Mouse (Mus musculus): ENCODE measurements around the gene Efna2.

DNA sequence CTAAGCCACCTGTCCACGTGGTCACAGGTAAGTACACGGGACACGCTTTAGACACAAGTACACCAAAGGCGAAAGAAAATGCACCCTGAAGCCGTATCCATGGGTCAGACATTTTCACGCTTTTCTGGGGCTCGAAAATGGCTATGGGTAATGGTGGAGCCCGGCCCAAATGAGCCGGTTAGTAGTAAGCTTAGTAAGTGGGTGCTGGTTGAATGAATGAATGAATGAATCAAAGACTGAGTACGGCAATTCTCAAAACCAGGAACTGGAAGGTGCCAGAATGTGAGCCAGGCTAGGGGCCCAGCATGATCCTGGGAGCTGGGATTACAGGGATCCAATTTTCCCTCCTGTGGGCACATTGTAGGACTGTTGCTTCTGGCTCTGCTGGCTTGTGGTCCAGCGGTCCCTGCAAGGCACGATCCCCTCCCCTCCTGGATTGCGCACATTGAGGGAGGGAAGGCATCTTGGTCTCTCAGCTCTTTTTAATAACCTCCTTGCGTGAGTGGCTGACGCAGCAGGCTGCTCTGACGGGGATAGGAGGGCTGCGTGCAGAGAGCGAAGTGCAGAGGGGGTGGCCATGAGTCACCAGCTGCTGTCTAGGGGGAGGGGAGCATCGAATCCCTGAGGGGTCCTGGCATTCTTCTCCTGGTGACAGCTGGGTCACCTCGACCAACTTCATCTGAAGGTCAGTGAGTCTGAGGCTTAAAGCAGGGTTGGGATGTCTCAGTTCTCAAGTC lies 13.7 kb upstream of the Efna2 start, which contains the start of gene Cirbp:
- no peak for TF ChIP-seq CTCF (IDR thresholded peaks at IDR 0.05; ENCODE audit: extremely low read depth, insufficient read depth, insufficient read length, insufficient replicate concordance)
- TF ChIP-seq POLR2A (IDR thresholded peaks at IDR 0.05; ENCODE audit: low read depth, low read length): no peak

Data from spleen, adult 2 months (tissue).